Mouse (Mus musculus): ENCODE measurements around the gene Trim30a.

- TF ChIP-seq EP300 (IDR thresholded peaks at IDR 0.05; ENCODE audit: low read depth) (no peak), CTCF (IDR thresholded peaks at IDR 0.05; ENCODE audit: low read depth) (no peak)
These were observed 63.9 kb downstream of the Trim30a start for GRCm38 (mm10) chr7:104401140-104401539.

Data from liver, postnatal 0 days (tissue).